Mouse (Mus musculus) kidney, postnatal 25 days (tissue): ENCODE data around the gene Fcor.
A peak's percentile ranks its signal among the peaks of the same experiment; 100 is the strongest.

Experiments
- DNase-seq, 2 experiments: peaks; one replicate each; pipeline ENCODE4 v3.0.0; 2021; ENCODE audit warnings: mixed read lengths in 2 of 2

The Fcor gene

GRCm38 (mm10) chr8:3671980-3672491, at the start of gene Fcor:
TSS of gene Fcor (minus strand) at chr8:3672362.
- DNase-seq, result peak; percentile 83 to 90

- no peak for DNase-seq
Observed at GRCm38 (mm10) chr8:3721041-3721440, 48.9 kb upstream of the Fcor start.

- no peak for DNase-seq
Observed at GRCm38 (mm10) chr8:3720551-3720950, 48.4 kb upstream of the Fcor start, which contains the start of gene Clec4g. TSS of gene Clec4g (minus strand) at chr8:3720651.

- DNase-seq, result peak; percentile 72 to 73
Observed at GRCm38 (mm10) chr8:3718559-3718958, 46.4 kb upstream of the Fcor start.

- DNase-seq, result no peak
Observed at GRCm38 (mm10) chr8:3717321-3717954, 45.3 kb upstream of the Fcor start.

- DNase-seq, result no peak
Observed at GRCm38 (mm10) chr8:3711646-3712045, 39.5 kb upstream of the Fcor start.

- no peak for DNase-seq
Observed at GRCm38 (mm10) chr8:3710312-3710711, 38.1 kb upstream of the Fcor start.

GRCm38 (mm10) chr8:3707611-3708010, 35.4 kb upstream of the Fcor start:
- no peak for DNase-seq

- peak in 1 of 2 experiments; percentile 31 for DNase-seq
Observed at GRCm38 (mm10) chr8:3705711-3706110, 33.5 kb upstream of the Fcor start.

- no peak for DNase-seq
Observed at GRCm38 (mm10) chr8:3701491-3701890, 29.3 kb upstream of the Fcor start.

- no peak for DNase-seq
Observed at GRCm38 (mm10) chr8:3694121-3694520, 22.0 kb upstream of the Fcor start, which contains the start of gene Fcer2a. TSS of gene Fcer2a (minus strand) at chr8:3694175.

GRCm38 (mm10) chr8:3690774-3691173, 18.6 kb upstream of the Fcor start:
- no peak for DNase-seq

- no peak for DNase-seq
Observed at GRCm38 (mm10) chr8:3687537-3687936, 15.4 kb upstream of the Fcor start.

GRCm38 (mm10) chr8:3685422-3685821, 13.3 kb upstream of the Fcor start:
- DNase-seq, result no peak

GRCm38 (mm10) chr8:3684530-3684929, 12.4 kb upstream of the Fcor start:
- DNase-seq, result no peak

GRCm38 (mm10) chr8:3683408-3684176, 11.4 kb upstream of the Fcor start:
- DNase-seq, result no peak

- no peak for DNase-seq
Observed at GRCm38 (mm10) chr8:3682435-3682834, 10.3 kb upstream of the Fcor start.

GRCm38 (mm10) chr8:3679656-3680055, 7.5 kb upstream of the Fcor start:
- peak in 1 of 2 experiments; percentile 21 for DNase-seq

- DNase-seq, result no peak
Observed at GRCm38 (mm10) chr8:3679236-3679635, 7.1 kb upstream of the Fcor start.

- DNase-seq, result no peak
Observed at GRCm38 (mm10) chr8:3678831-3679230, 6.7 kb upstream of the Fcor start.

GRCm38 (mm10) chr8:3676993-3677579, 4.9 kb upstream of the Fcor start:
- peak in 1 of 2 experiments; percentile 13 for DNase-seq

GRCm38 (mm10) chr8:3676131-3676992, 4.2 kb upstream of the Fcor start, which contains the start of gene Trappc5:
TSS of gene Trappc5 (plus strand) at chr8:3676299.
- DNase-seq, result peak; percentile 94 to 96
